Mouse (Mus musculus) granulocyte monocyte progenitor cell, adult 5-6 weeks (primary cell): ENCODE results near the gene Slc18a3. TPM values are rescaled to one million over a fixed set of nuclear protein-coding genes. Genes with fewer than 3 reads are reported as not detected.

Experiments
- ATAC-seq: replicated peaks from 2 replicates; pipeline ENCODE4 v1.8.0; 2016; ENCODE audit warnings: mild to moderate bottlenecking, moderate TSS enrichment, inconsistent platforms; ENCODE audit not compliant: poor library complexity, severe bottlenecking
- total RNA-seq, 2 experiments: library from RNA; stranded (forward) in 1 of 2; stranded (reverse) in 1 of 2; fragments of 200-712, 200-1000 nt in 1 of 2; fragments of >200 nt in 1 of 2; fragmentation: Nextera tagmentation in 1 of 2; gene quantifications; 2 replicates each; pipeline ENCODE4 v1.2.3; 2014 to 2017

Slc18a3 gene
- total RNA-seq, 2 experiments from 2014 or later, result not detected

DNA sequence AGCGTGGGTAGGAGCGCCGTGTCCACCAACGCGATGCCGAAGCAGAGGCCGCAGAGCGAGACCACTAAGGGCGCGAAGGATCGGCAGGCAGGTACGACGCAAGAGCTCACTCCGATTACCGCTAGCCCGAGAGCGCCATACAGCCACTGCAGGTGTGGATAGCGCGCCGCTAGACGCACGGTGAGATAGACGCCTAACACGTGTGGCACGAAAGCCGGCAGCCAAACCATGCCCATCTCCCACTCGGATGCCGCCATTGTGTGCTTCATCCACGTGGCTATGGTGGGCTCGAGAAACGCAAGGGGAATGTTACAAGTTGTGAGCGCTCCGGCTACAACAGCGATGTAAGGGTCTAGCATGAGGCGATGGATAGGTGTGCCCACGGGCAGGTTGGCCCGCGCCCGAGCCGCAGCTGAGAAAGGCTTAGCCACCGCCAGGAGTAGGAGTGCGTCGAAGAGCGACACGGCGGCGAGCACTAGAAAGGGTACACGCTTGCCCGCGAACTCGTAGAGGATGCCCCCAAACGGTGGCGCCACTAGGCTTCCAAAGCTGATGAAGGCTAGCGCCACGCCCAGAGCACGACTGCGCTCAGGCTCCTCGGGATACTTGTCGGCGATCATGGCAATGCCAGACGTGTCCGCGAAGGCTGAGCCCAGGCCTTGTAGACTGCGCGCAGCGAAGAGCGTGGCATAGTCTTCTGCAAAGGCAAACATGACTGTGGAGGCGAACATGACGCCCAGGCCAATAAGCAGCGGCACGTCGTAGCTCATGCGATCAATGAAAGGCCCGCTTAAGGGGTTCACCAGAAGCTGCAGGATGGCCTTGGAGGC is 1.2 kb downstream of the Slc18a3 start:
- ATAC-seq, result no peak

DNA sequence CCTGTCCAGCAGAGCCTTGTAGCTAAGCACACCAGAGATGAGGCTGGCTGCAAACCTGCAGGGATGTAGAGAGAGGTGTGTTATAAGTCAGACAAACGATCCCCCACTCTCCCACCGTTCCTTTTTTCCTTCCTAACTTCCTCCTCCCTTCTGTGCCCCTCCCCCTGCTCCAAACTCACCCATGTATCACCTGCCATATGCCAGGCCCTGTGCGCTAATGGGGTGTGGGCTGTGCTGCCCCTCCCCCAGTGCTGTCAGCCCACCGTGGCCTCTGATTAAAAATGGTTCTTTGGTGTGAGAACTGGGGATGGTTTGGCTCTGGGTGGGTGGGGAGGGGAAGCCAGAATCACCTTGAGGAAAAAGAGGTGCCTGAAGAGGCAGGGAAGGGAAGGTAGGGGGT is 12.1 kb downstream of the Slc18a3 start:
- ATAC-seq, result no peak

DNA sequence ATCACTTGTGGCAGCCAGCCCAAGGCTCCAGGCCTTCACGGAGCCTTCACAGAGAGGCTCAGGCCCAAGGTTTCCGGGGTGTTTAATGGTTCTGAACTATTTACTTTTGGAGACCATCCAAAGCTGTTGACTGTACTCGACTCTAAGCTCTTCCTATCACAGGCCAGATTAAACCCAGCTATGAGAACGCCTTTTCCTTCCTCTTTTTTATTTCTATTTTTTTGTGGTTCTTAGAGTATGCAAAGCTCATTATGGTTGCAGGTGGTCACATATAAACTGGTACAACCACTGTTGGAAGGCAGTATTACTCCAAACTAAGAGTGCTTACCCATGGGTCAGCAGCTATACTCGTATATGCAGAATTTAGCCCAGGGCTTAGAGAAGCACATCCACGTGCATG is 17.7 kb downstream of the Slc18a3 start:
- ATAC-seq, result no peak

DNA sequence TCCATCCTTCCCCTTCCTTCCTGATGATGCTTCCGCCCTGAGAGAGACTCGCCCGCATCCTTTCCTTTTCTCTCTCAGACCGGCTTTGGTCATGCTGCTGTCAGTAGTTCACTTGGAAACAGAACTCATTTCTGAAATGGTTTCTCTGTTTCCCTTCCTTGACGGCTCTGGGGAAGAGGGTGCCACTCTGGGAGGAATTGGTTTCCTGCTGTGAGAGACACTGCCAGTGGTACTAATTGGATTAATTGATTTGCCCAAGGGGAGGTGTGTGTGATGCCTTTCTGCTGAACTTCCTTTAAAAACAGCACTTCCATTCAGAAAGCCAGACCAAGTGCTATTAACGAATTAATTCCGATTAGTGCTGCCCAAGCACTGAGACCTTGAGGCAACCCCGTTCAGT is 21.2 kb downstream of the Slc18a3 start:
- ATAC-seq, result no peak

DNA sequence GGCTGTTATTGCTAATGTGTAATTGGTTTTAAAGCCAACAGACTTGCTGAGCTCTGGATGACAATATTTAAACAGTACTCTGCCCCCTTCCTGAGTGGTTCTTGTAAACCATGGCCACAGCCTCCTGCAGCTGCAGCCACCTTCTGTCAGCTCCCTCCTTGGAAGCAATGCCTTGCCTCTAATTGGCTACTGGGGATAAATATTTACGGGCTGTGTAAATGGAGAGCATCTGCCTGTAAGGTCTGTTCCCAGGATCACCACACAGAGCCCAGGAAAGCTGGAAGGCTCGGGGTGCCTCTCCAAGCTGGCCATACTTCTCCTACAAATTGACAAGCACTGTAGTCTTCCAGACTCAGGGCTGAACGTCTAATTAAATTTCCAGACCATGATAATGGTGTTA is 24.9 kb downstream of the Slc18a3 start:
- ATAC-seq, result no peak

DNA sequence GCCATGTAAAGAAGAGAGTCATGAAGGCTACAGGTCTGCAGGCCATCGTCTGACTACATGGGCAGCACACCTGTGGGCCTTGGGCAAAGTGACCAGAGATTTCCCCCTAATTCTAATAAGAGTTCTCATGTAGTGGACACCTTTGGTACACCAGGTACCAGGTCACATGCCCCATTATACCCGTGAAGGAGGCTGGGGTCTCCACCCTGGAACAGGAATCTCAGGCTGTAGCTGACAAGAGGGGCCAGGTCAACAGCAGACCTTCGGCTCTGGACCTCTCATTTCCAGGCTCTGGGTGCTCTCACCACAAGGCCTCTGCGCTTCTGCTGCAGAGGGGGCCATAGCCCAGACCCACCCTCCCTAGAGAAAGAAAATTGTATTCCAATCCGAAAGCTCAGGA is 25.3 kb downstream of the Slc18a3 start:
- ATAC-seq, result no peak

DNA sequence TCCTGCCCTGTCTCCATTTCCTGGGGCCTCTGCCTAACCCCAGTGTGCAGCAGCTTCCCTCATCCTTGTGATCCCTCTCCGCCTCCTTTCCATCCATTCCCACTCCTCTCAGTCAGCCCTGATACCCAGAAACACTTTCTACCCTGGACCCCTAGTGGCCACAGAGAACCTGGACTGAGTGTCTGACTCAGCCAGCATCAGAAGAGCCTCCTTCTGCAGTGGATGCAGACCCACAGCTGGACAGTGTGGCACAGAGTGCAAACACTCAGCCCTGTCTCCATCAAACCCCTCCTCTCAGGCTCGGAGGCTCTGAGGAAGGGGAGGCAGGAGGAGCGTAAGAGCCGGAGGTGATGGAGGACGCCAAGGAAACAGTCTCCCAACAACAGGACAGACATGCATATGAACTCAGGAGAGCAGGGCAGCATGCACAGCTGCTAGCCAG is 27.3 kb downstream of the Slc18a3 start:
- ATAC-seq, result no peak

DNA sequence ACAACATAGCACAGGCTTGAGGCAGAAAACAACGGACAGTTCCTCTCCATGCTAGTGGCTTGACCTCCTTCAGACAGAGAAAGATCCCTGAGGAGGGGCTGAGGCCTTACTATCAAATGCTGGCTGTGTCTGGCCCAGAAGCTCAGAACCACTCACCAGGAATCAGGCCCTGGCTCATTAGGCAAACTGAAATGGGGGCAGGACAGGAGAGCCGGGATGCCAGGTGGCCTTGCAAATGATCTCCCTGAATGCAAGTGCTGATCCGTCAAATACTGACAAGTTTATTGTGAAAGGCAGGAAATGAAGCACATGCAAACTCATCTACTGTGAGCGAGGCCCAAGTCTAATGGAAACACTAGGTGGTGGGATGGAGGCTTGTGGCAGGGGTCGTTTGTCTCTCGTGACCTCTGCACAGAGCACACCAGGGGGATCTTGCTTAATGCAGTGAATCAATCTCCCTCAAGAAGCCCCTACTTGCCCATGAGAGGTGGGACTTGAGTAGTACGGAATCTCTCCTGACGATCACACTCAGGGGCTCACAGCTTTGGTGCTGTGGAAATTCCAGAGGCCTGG is 35.5 kb downstream of the Slc18a3 start:
- ATAC-seq, result no peak

DNA sequence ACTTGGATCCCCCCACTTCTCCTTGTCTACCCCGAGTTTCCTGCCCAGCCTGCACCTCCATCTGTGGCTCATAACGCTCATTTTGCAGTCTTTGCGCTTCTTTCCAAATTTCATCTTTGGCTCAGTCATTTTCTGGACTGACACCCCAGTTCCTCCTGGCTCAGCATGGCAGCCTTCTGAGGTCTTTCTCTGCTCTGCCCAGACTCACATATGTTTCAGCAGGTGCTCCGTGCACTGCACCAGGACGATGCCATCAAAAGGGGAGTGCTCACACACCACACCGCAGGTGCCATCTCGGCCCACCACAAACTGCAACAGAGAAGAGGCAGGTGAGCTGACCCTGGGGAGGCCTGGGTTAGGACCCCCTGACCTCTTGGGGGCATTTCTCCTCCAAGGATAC is 40.7 kb downstream of the Slc18a3 start:
- ATAC-seq, result no peak

DNA sequence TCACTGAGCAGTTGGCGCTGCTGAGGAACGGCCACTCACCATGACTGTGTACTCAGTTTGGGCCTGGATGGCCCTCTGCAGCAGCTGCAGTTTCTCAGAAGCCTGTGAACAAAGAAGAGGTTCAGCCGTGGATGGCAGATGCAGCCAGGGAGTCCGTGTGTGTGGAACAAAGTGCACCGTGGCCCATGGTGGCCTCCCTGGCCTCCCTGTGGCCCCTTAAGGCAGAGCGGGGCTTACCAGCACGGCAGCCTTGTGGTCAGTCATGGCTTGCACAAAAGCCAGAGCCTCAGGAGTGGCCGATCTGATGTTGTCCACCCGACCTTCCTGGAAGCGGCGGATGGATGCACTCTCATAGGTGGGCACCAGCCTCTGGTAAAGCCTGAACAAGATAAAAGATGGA is 45.9 kb downstream of the Slc18a3 start:
- ATAC-seq, result no peak

Other genes with a start within 250 kb of the Slc18a3 start
- not detected in 2 replicates for gene Ogdhl, start 142.8 kb downstream of the Slc18a3 start, total RNA-seq (2014; fragmentation: Nextera tagmentation)
- gene Ogdhl, start 142.8 kb downstream of the Slc18a3 start, total RNA-seq (2017), result 0.22 TPM in 1 of 2 replicates, not detected in the other
- gene 1700024G13Rik, start 76.5 kb downstream of the Slc18a3 start, total RNA-seq (2014; fragmentation: Nextera tagmentation), result not detected in 2 replicates
- gene 1700024G13Rik, start 76.5 kb downstream of the Slc18a3 start, total RNA-seq (2017), result not detected in 2 replicates
- not detected in 2 replicates for gene Chat, start 1.1 kb upstream of the Slc18a3 start, total RNA-seq (2014; fragmentation: Nextera tagmentation)
- not detected in 2 replicates for gene Chat, start 1.1 kb upstream of the Slc18a3 start, total RNA-seq (2017)
- gene Ercc6, start 48.7 kb upstream of the Slc18a3 start, total RNA-seq (2014; fragmentation: Nextera tagmentation), result 26.8 TPM in 2 replicates
- gene Ercc6, start 48.7 kb upstream of the Slc18a3 start, total RNA-seq (2017), result 28.2 and 29.3 TPM in 2 replicates
- not detected in 2 replicates for gene Prrxl1, start 134.6 kb upstream of the Slc18a3 start, total RNA-seq (2014; fragmentation: Nextera tagmentation)
- not detected in 2 replicates for gene Prrxl1, start 134.6 kb upstream of the Slc18a3 start, total RNA-seq (2017)
- gene 3425401B19Rik, start 220.4 kb upstream of the Slc18a3 start, total RNA-seq (2014; fragmentation: Nextera tagmentation), result not detected in 2 replicates
- not detected in 2 replicates for gene 3425401B19Rik, start 220.4 kb upstream of the Slc18a3 start, total RNA-seq (2017)